Mouse (Mus musculus): ENCODE measurements around the gene Opa3. TPM values are rescaled to one million over a fixed set of nuclear protein-coding genes. Genes with fewer than 3 reads are reported as not detected.
A peak's percentile ranks its signal among the peaks of the same experiment; 100 is the strongest.

Opa3 gene
- total and polyA plus RNA-seq, 3 experiments: 8.4 to 15.2 (median 14.2) TPM

DNA sequence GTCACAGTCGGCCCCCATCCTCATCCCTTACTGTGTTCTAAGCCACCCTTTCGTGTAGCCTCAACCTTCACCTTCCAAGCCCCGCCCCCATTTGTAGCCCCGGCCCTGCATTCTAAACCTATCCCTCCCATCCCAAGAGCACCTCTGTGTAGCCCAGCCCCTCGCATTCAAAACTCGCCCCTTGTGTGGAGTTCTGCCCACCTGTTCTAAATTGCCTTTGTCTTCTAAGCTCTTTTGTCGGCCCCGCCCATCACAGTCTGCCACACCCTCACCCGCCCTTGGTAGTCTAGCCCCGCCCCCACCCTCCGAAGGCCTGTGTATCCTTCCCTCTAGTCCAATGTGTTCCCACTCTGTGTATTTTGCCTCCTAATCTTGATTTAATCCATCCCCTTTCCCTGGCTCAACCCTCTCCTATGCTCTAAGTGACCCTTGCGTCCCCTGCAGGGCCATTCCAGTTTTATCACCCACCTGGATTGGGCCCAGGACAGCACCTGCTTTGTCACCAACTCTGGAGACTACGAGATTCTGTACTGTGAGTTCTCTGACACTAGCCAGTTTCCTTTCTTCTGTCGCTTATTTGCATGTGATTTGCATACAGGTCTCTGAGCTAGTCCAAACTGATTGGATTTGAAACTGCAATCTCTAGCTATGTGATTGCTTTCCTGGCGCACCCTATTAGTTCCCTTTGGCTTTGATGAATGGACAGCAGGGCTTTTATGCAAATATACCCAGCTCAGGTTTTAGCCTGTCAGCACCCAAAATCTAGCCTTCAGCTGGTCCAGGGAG lies 25.9 kb upstream of the Opa3 start:
- Histone ChIP-seq H3K9me3 (replicated peaks) (no peaks in the 10 kb centered on the region), H3K4me3 (ENCODE audit: low read depth, low read length) (no peak overlapping the region), H3K36me3 (replicated peaks) (peaks cover 63% of the 10 kb centered on the region), H3K4me1 (ENCODE audit: insufficient read depth, low read depth, low read length) (peaks cover 15% of the 10 kb centered on the region; the same call in 1 of the 2 replicates), H3K27me3 (ENCODE audit: insufficient read depth, low read length) (no peaks in the 10 kb centered on the region)
- no peak for TF ChIP-seq GATA2 (IDR thresholded peaks at IDR 0.05; ENCODE audit: borderline replicate concordance, low read depth, low read length)
- no peak for DNase-seq (ENCODE audit: low spot score)
- no peak for ATAC-seq (ENCODE audit: extremely low read depth, insufficient number of reproducible peaks, low FRiP score, poor library complexity, severe bottlenecking)

DNA sequence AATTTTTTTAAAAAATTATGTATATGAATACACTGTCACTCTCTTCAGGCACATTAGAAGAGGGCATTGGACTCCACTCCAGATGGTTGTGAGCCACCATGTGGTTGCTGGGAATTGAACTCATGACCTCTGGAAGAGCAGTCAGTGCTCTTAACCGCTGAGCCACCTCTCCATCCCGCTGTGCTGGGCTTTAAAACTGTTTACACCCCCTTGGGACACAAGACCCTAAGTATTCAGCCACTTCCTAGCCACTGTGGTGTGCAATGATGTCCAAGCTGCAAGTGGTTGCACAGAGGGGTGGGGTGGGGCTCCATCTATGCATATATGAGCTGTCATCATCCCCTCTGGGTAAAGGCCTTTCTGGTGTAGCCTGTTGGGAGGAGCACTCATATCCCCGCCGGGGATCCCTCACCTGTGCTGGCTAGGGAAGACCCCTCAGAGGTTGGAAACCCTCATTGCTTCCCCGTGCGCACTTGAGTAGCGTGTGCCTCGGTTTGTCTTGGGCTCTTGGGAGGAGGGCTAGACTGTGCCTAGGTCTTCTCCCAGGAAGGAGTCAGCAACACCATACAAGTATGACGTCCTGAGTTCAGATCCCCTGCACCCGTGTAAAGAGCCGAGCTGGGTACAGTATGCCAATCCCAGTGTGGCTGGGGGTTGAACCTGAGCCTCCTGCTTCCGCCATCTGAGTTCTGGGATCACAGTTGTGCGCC lies 19.8 kb upstream of the Opa3 start:
- Histone ChIP-seq H3K4me1 (ENCODE audit: insufficient read depth, low read depth, low read length) (no peaks in the 10 kb centered on the region; the same call in none of the 2 replicates), H3K27me3 (ENCODE audit: insufficient read depth, low read length) (peaks cover 14% of the 10 kb centered on the region), H3K9me3 (replicated peaks) (peaks cover 6% of the 10 kb centered on the region), H3K4me3 (ENCODE audit: low read depth, low read length) (no peak overlapping the region), H3K36me3 (replicated peaks) (peaks cover 24% of the 10 kb centered on the region)
- DNase-seq (ENCODE audit: low spot score) (no peak), ATAC-seq (ENCODE audit: extremely low read depth, insufficient number of reproducible peaks, low FRiP score, poor library complexity, severe bottlenecking) (no peak)
- TF ChIP-seq POLR2AphosphoS5 (IDR thresholded peaks at IDR 0.05; ENCODE audit: insufficient replicate concordance, low read depth, low read length) (no peak), GATA2 (IDR thresholded peaks at IDR 0.05; ENCODE audit: borderline replicate concordance, low read depth, low read length) (no peak), GATA1 (IDR thresholded peaks at IDR 0.05; ENCODE audit: borderline replicate concordance, low read length) (no peak), TAL1 (conservative IDR thresholded peaks at IDR 0.05; ENCODE audit: low read depth, low read length) (no peak), CTCF (IDR thresholded peaks at IDR 0.05; ENCODE audit: low read depth, low read length) (no peak)

DNA sequence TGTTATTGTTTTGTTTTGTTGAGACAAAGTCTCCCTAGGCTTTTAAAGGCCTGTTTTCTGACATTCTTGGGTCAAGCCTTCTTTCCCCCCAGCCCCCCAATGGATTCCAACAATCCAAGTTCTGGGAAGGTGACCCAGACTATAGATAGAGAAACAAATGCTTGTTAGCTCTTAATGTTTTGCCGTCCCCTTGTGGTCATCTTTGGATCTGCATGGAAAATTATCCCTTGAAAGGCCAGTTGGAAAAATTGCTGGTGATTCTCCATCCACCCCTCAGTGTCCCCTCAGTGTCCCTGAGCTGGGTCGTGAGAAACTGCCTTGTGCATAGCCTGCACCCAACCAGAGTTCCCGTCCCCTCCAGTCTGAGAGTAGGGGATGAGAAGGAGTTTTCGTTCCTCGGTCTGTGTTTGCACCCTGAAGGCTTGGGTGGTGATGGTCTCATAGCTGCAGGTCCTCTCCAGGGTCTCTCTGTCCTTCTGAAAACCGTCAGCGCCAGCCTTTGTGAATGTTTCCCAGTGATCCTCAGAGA lies 19.1 kb upstream of the Opa3 start:
- ATAC-seq (ENCODE audit: extremely low read depth, insufficient number of reproducible peaks, low FRiP score, poor library complexity, severe bottlenecking) (no peak), DNase-seq (ENCODE audit: low spot score) (no peak)
- peaks cover 18% of the 10 kb centered on the region for H3K27me3 ChIP-seq (ENCODE audit: insufficient read depth, low read length)
- H3K4me3 ChIP-seq (ENCODE audit: low read depth, low read length): no peak overlapping the region
- H3K36me3 ChIP-seq (replicated peaks): peaks cover 19% of the 10 kb centered on the region
- peaks cover under 1% of the 10 kb centered on the region for H3K4me1 ChIP-seq (ENCODE audit: insufficient read depth, low read depth, low read length)
- peaks cover 6% of the 10 kb centered on the region for H3K9me3 ChIP-seq (replicated peaks)
- TF ChIP-seq GATA1 (IDR thresholded peaks at IDR 0.05; ENCODE audit: borderline replicate concordance, low read length): no peak
- TF ChIP-seq CTCF (IDR thresholded peaks at IDR 0.05; ENCODE audit: low read depth, low read length): peak; percentile 74
- no peak for TF ChIP-seq TAL1 (conservative IDR thresholded peaks at IDR 0.05; ENCODE audit: low read depth, low read length)
- TF ChIP-seq GATA2 (IDR thresholded peaks at IDR 0.05; ENCODE audit: borderline replicate concordance, low read depth, low read length): no peak
- TF ChIP-seq POLR2AphosphoS5 (IDR thresholded peaks at IDR 0.05; ENCODE audit: insufficient replicate concordance, low read depth, low read length): no peak

DNA sequence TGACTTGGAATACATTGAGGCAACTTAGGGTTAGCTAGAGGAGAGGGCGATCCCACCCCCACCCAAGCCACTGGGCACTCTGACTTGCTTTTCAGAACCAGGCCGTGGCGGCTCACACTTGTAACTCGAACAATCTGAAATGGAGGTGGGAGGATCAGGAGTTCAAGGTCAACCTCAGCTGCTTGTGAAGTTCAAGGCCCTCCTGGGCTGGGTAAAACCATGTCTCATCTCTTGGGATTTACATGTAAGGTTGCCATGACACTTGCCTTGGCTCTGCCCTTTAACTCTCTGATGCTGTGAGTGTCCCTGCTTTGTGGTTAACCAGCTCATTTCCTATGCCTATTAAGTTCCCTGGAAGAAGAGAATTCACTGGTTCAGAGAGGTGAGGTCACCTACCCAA lies 18.6 kb upstream of the Opa3 start:
- no peak for TF ChIP-seq POLR2AphosphoS5 (IDR thresholded peaks at IDR 0.05; ENCODE audit: insufficient replicate concordance, low read depth, low read length)
- no peak for TF ChIP-seq TAL1 (conservative IDR thresholded peaks at IDR 0.05; ENCODE audit: low read depth, low read length)
- no peak for TF ChIP-seq GATA2 (IDR thresholded peaks at IDR 0.05; ENCODE audit: borderline replicate concordance, low read depth, low read length)
- no peak for TF ChIP-seq GATA1 (IDR thresholded peaks at IDR 0.05; ENCODE audit: borderline replicate concordance, low read length)
- no peak for TF ChIP-seq CTCF (IDR thresholded peaks at IDR 0.05; ENCODE audit: low read depth, low read length)
- peaks cover 6% of the 10 kb centered on the region for H3K4me1 ChIP-seq (ENCODE audit: insufficient read depth, low read depth, low read length)
- peaks cover 14% of the 10 kb centered on the region for H3K36me3 ChIP-seq (replicated peaks)
- peaks cover 6% of the 10 kb centered on the region for H3K9me3 ChIP-seq (replicated peaks)
- ATAC-seq (ENCODE audit: extremely low read depth, insufficient number of reproducible peaks, low FRiP score, poor library complexity, severe bottlenecking): no peak
- no peak overlapping the region for H3K4me3 ChIP-seq (ENCODE audit: low read depth, low read length)
- DNase-seq (ENCODE audit: low spot score): no peak
- peaks cover 23% of the 10 kb centered on the region for H3K27me3 ChIP-seq (ENCODE audit: insufficient read depth, low read length)

DNA sequence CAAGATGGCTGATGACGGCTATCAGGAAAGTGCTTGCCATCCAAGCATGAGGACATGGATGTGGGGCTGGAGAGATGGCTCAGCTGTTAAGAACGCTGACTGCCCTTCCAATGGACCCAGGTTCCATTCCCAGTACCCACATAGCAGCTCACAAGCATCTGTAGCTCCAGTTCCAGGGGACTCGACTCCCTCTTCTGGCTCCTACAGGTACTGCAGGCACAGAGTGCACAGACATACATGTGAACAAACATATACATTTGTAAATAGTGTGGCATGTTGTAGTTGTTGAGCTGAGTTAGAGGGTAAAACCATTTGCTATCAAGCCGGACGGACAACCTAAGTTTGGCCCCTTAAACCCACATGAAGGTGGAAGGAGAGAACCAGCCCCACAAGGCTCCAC lies 18.1 kb upstream of the Opa3 start:
- H3K27me3 ChIP-seq (ENCODE audit: insufficient read depth, low read length): peaks cover 26% of the 10 kb centered on the region

DNA sequence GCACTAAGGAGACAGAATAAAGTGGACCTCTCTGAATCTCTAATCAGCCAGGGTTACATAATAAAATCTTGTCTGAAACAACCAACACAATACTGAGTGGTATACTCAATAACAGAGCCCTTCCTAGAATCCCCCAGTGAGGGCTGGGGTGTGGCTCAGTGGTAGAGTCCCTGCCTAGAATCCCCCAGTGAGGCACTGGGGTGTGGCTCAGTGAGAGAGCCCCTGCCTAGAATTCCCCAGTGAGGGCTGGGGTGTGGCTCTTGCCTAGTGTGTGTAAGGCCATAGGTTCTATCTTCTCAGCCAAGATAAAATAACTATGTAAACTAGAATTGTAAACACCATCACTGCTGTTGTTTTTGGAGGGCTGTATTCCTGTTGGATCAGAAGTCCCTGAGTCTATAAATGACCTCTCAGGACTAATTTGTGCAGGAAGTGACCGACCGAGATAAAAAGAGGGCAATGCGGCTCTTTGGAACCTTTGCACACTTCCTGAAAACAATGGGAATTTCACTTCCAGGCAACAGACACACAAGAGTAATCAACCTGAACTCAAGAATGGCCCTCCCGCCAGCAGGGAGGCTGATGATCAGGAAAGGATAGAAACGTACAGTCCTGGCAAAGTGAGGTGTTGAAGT lies 17.0 kb upstream of the Opa3 start:
- Histone ChIP-seq H3K36me3 (replicated peaks) (no peaks in the 10 kb centered on the region), H3K9me3 (replicated peaks) (peaks cover 6% of the 10 kb centered on the region), H3K4me1 (ENCODE audit: insufficient read depth, low read depth, low read length) (peaks cover 13% of the 10 kb centered on the region), H3K27me3 (ENCODE audit: insufficient read depth, low read length) (peaks cover 29% of the 10 kb centered on the region), H3K4me3 (ENCODE audit: low read depth, low read length) (no peak overlapping the region)
- TF ChIP-seq POLR2AphosphoS5 (IDR thresholded peaks at IDR 0.05; ENCODE audit: insufficient replicate concordance, low read depth, low read length) (no peak), TAL1 (conservative IDR thresholded peaks at IDR 0.05; ENCODE audit: low read depth, low read length) (no peak), GATA1 (IDR thresholded peaks at IDR 0.05; ENCODE audit: borderline replicate concordance, low read length) (no peak), GATA2 (IDR thresholded peaks at IDR 0.05; ENCODE audit: borderline replicate concordance, low read depth, low read length) (no peak), CTCF (IDR thresholded peaks at IDR 0.05; ENCODE audit: low read depth, low read length) (no peak)
- no peak for ATAC-seq (ENCODE audit: extremely low read depth, insufficient number of reproducible peaks, low FRiP score, poor library complexity, severe bottlenecking)
- DNase-seq (ENCODE audit: low spot score): no peak

More for the DNA sequence above, 18.1 kb upstream of the Opa3 start:
- DNase-seq (ENCODE audit: low spot score) (no peak), ATAC-seq (ENCODE audit: extremely low read depth, insufficient number of reproducible peaks, low FRiP score, poor library complexity, severe bottlenecking) (no peak)
- peaks cover 6% of the 10 kb centered on the region for H3K9me3 ChIP-seq (replicated peaks)
- H3K4me3 ChIP-seq (ENCODE audit: low read depth, low read length): no peak overlapping the region
- peaks cover 10% of the 10 kb centered on the region for H3K4me1 ChIP-seq (ENCODE audit: insufficient read depth, low read depth, low read length)
- 0 out of 2 replicates have a peak, but pooled peaks have one; percentile 17 for TF ChIP-seq CTCF (IDR thresholded peaks at IDR 0.05; ENCODE audit: low read depth, low read length)
- TF ChIP-seq POLR2AphosphoS5 (IDR thresholded peaks at IDR 0.05; ENCODE audit: insufficient replicate concordance, low read depth, low read length): no peak
- peaks cover 10% of the 10 kb centered on the region for H3K36me3 ChIP-seq (replicated peaks)
